Mouse (Mus musculus) thymus, adult 2 months (tissue): Measurements from ENCODE around the gene Aldh1l1.

ENCODE experiments used
- CTCF ChIP-seq: fragments of 200-500 bp; IDR thresholded peaks from 2 replicates; pipeline ENCODE4 v1.5.1; 2012; ENCODE audit warnings: mild to moderate bottlenecking, control low read depth, low read length, moderate library complexity, borderline replicate concordance; ENCODE audit not compliant: control insufficient read depth, poor library complexity, insufficient read depth; ENCODE audit errors: extremely low read depth
- POLR2A ChIP-seq: fragments of 200-500 bp; IDR thresholded peaks from 2 replicates; pipeline ENCODE4 v1.6.1; 2012; ENCODE audit warnings: mild to moderate bottlenecking, low read length, control low read depth, moderate library complexity; ENCODE audit not compliant: control insufficient read depth, poor library complexity, insufficient read depth; ENCODE audit errors: extremely low read depth

GRCm38 (mm10) chr6:90602304-90602703 is 116.1 kb downstream of the Aldh1l1 start:
- TF ChIP-seq CTCF (no peak), POLR2A (no peak)
